Mouse (Mus musculus): ENCODE measurements around the gene Slc6a6. TPM values are rescaled to one million over a fixed set of nuclear protein-coding genes. Genes with fewer than 3 reads are reported as not detected.

The Slc6a6 gene
- polyA plus RNA-seq, 1 experiment from 2014 or later, result 56.6 TPM

GRCm38 (mm10) chr6:91719865-91720533, 36.1 kb downstream of the Slc6a6 start:
- Histone ChIP-seq H3K36me3 (peaks cover 45% of the 10 kb centered on the region), H3K4me1 (peaks cover 39% of the 10 kb centered on the region), H3K27me3 (ENCODE audit: insufficient read depth, poor library complexity, severe bottlenecking) (no peaks in the 10 kb centered on the region), H3K4me3 (no peak overlapping the region), H3K27ac (peak overlapping the region; percentile 65), H3K9me3 (no peaks in the 10 kb centered on the region)
- WGBS, result 22% methylated on average over 9 of the region's 9 CpGs
- DNase-seq (ENCODE audit: low spot score), result no peak

GRCm38 (mm10) chr6:91720588-91721214, 36.8 kb downstream of the Slc6a6 start:
- no peaks in the 10 kb centered on the region for H3K9me3 ChIP-seq
- no peak overlapping the region for H3K4me3 ChIP-seq
- H3K27ac ChIP-seq, result peak overlapping the region; percentile 60
- DNase-seq (ENCODE audit: low spot score), result no peak
- H3K36me3 ChIP-seq, result peaks cover 47% of the 10 kb centered on the region
- peaks cover 39% of the 10 kb centered on the region for H3K4me1 ChIP-seq
- 61% methylated on average over 4 of the region's 4 CpGs for WGBS
- H3K27me3 ChIP-seq (ENCODE audit: insufficient read depth, poor library complexity, severe bottlenecking), result no peaks in the 10 kb centered on the region

- H3K4me3 ChIP-seq, result no peak overlapping the region
- peaks cover 39% of the 10 kb centered on the region for H3K4me1 ChIP-seq
- WGBS, result 38% methylated on average over 12 of the region's 12 CpGs
- no peak for DNase-seq (ENCODE audit: low spot score)
- peaks cover 49% of the 10 kb centered on the region for H3K36me3 ChIP-seq
- H3K9me3 ChIP-seq, result no peaks in the 10 kb centered on the region
- H3K27me3 ChIP-seq (ENCODE audit: insufficient read depth, poor library complexity, severe bottlenecking), result no peaks in the 10 kb centered on the region
- peak overlapping the region; percentile 60 for H3K27ac ChIP-seq
Observed at GRCm38 (mm10) chr6:91721215-91721701, 37.4 kb downstream of the Slc6a6 start.

- 78% methylated on average over 1 of the region's 1 CpGs for WGBS
- H3K4me1 ChIP-seq, result peaks cover 26% of the 10 kb centered on the region
- no peak overlapping the region for H3K4me3 ChIP-seq
- peaks cover 96% of the 10 kb centered on the region for H3K36me3 ChIP-seq
- peak overlapping the region; percentile 47; the same call in 1 of the 2 replicates for H3K27ac ChIP-seq
- H3K27me3 ChIP-seq (ENCODE audit: insufficient read depth, poor library complexity, severe bottlenecking), result no peaks in the 10 kb centered on the region
- H3K9me3 ChIP-seq, result no peaks in the 10 kb centered on the region
- DNase-seq (ENCODE audit: low spot score), result no peak
Observed at GRCm38 (mm10) chr6:91727361-91727760, 43.5 kb downstream of the Slc6a6 start.

- H3K27ac ChIP-seq, result peak overlapping the region; percentile 52; the same call in 1 of the 2 replicates
- no peak overlapping the region for H3K4me3 ChIP-seq
- H3K9me3 ChIP-seq, result no peaks in the 10 kb centered on the region
- peaks cover 26% of the 10 kb centered on the region for H3K4me1 ChIP-seq
- DNase-seq (ENCODE audit: low spot score), result no peak
- H3K36me3 ChIP-seq, result peaks cover 97% of the 10 kb centered on the region
- WGBS, result 43% methylated on average over 6 of the region's 6 CpGs
- no peaks in the 10 kb centered on the region for H3K27me3 ChIP-seq (ENCODE audit: insufficient read depth, poor library complexity, severe bottlenecking)
Observed at GRCm38 (mm10) chr6:91728939-91729619, 45.2 kb downstream of the Slc6a6 start.

GRCm38 (mm10) chr6:91729677-91730127, 45.8 kb downstream of the Slc6a6 start:
- H3K27ac ChIP-seq, result peak overlapping the region; percentile 52; the same call in 1 of the 2 replicates
- no peaks in the 10 kb centered on the region for H3K9me3 ChIP-seq
- no peak for DNase-seq (ENCODE audit: low spot score)
- 57% methylated on average over 12 of the region's 12 CpGs for WGBS
- H3K4me1 ChIP-seq, result peaks cover 26% of the 10 kb centered on the region
- H3K27me3 ChIP-seq (ENCODE audit: insufficient read depth, poor library complexity, severe bottlenecking), result no peaks in the 10 kb centered on the region
- H3K36me3 ChIP-seq, result peaks cover 90% of the 10 kb centered on the region
- H3K4me3 ChIP-seq, result no peak overlapping the region

- 96% methylated on average over 11 of the region's 11 CpGs for WGBS
- H3K27ac ChIP-seq, result no peak overlapping the region
- no peak for DNase-seq (ENCODE audit: low spot score)
- H3K9me3 ChIP-seq, result no peaks in the 10 kb centered on the region
- H3K4me1 ChIP-seq, result peaks cover 30% of the 10 kb centered on the region
- no peaks in the 10 kb centered on the region for H3K27me3 ChIP-seq (ENCODE audit: insufficient read depth, poor library complexity, severe bottlenecking)
- H3K4me3 ChIP-seq, result no peak overlapping the region
- peaks cover 91% of the 10 kb centered on the region for H3K36me3 ChIP-seq
Observed at GRCm38 (mm10) chr6:91732138-91732537, 48.3 kb downstream of the Slc6a6 start.

- no peak for DNase-seq (ENCODE audit: low spot score)
- Histone ChIP-seq H3K4me3 (no peak overlapping the region), H3K9me3 (no peaks in the 10 kb centered on the region), H3K4me1 (peaks cover 7% of the 10 kb centered on the region; the same call in 1 of the 2 replicates), H3K36me3 (peaks cover 91% of the 10 kb centered on the region), H3K27me3 (ENCODE audit: insufficient read depth, poor library complexity, severe bottlenecking) (no peaks in the 10 kb centered on the region), H3K27ac (peak overlapping the region; percentile 16; the same call in 1 of the 2 replicates)
- 53% methylated on average over 5 of the region's 5 CpGs for WGBS
Observed at GRCm38 (mm10) chr6:91736471-91736870, 52.6 kb downstream of the Slc6a6 start.

GRCm38 (mm10) chr6:91737451-91737850, 53.6 kb downstream of the Slc6a6 start:
- peaks cover 91% of the 10 kb centered on the region for H3K36me3 ChIP-seq
- peak overlapping the region; percentile 32; the same call in 1 of the 2 replicates for H3K27ac ChIP-seq
- H3K4me3 ChIP-seq, result no peak overlapping the region
- no peak for DNase-seq (ENCODE audit: low spot score)
- H3K27me3 ChIP-seq (ENCODE audit: insufficient read depth, poor library complexity, severe bottlenecking), result no peaks in the 10 kb centered on the region
- WGBS, result 87% methylated on average over 7 of the region's 7 CpGs
- peaks cover 7% of the 10 kb centered on the region; the same call in 1 of the 2 replicates for H3K4me1 ChIP-seq
- no peaks in the 10 kb centered on the region for H3K9me3 ChIP-seq

GRCm38 (mm10) chr6:91738058-91738457, 54.2 kb downstream of the Slc6a6 start:
- peaks cover 7% of the 10 kb centered on the region; the same call in 1 of the 2 replicates for H3K4me1 ChIP-seq
- WGBS, result 57% methylated on average over 5 of the region's 5 CpGs
- H3K27ac ChIP-seq, result peak overlapping the region; percentile 32; the same call in 1 of the 2 replicates
- no peaks in the 10 kb centered on the region for H3K27me3 ChIP-seq (ENCODE audit: insufficient read depth, poor library complexity, severe bottlenecking)
- H3K36me3 ChIP-seq, result peaks cover 90% of the 10 kb centered on the region
- no peak for DNase-seq (ENCODE audit: low spot score)
- H3K4me3 ChIP-seq, result no peak overlapping the region
- H3K9me3 ChIP-seq, result no peaks in the 10 kb centered on the region

- Histone ChIP-seq H3K27ac (no peak overlapping the region), H3K9me3 (no peaks in the 10 kb centered on the region), H3K27me3 (ENCODE audit: insufficient read depth, poor library complexity, severe bottlenecking) (no peaks in the 10 kb centered on the region), H3K36me3 (peaks cover 85% of the 10 kb centered on the region), H3K4me1 (peaks cover 10% of the 10 kb centered on the region; the same call in 1 of the 2 replicates), H3K4me3 (no peak overlapping the region)
- DNase-seq (ENCODE audit: low spot score), result no peak
- WGBS, result 68% methylated on average over 11 of the region's 11 CpGs
Observed at GRCm38 (mm10) chr6:91741046-91741445, 57.2 kb downstream of the Slc6a6 start.

- Histone ChIP-seq H3K27me3 (ENCODE audit: insufficient read depth, poor library complexity, severe bottlenecking) (no peaks in the 10 kb centered on the region), H3K4me1 (0 out of 2 replicates have a peak, but pooled peaks cover 4% of the 10 kb centered on the region), H3K4me3 (no peak overlapping the region), H3K9me3 (no peaks in the 10 kb centered on the region), H3K27ac (no peak overlapping the region), H3K36me3 (peaks cover 85% of the 10 kb centered on the region)
- DNase-seq (ENCODE audit: low spot score), result no peak
- WGBS, result 83% methylated on average over 3 of the region's 3 CpGs
Observed at GRCm38 (mm10) chr6:91742466-91742865, 58.6 kb downstream of the Slc6a6 start.
